Mouse (Mus musculus): ENCODE results near the gene Rpusd1.

Rpusd1 gene

GRCm38 (mm10) chr17:25727265-25728008 is at the start of gene Rpusd1, which contains the start of gene Chtf18:
Rpusd1 (plus strand) TSS chr17:25727670.
Chtf18 (minus strand) TSS chr17:25727419.
- DNase-seq, result peak; percentile 99 to 100

DNA sequence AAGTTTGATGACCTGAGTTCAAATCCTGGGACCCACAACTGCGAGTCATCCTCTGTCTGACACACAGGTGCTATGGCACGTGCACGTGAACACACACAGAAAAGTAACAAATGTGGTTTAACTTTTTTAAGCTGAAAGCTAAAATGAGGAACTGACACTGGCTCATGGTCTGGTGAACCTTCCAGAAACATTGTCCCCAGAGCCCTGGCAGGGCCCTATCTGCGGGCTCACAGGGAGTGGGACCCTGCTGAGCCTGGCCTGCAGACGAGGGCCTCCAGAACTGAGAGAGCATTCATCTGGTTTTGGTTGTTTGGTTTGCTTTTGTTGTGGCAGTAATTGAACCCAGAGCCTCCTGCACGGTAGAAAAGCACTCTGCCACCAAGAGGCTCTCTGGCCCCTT is 49.5 kb upstream of the Rpusd1 start:
- DNase-seq, result no peak

DNA sequence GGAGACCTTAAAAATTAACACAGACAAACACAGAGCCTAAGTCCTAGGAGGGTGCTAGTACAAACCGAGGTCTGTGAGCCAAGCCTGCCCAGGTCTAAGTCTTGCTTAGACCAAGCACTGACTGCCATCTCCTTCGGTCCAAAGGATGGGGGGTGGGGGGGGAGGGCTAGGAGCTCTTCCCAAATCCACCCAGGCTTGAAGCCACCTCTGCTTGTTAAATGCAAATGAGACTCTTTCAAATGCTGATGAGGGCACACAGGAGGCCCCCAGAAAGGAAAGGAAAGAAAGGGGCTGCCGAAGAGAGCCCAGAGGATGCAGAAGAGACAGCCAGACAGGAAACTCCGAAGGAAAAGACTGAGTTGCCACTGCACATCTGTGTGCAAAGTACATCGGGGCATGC is 47.7 kb upstream of the Rpusd1 start:
- no peak for DNase-seq

DNA sequence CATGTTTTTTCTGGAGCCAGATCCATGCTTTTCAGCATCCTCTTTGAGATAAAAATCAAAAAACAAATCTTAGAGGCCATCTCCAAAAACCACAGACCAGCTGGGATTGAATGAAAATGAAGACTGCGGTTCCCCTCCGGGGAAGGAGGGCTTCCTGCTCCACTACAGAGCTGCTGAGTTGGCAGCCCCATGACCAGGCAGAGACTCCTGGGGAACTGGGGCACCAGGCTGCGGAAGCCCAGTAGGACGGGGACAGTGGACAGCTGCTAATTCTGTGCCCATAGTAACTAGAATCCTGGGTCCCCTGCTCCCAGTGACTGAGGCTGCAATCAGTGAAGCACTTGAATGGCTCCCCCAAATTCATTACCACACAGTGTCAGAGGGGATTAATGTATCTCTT is 45.8 kb upstream of the Rpusd1 start:
- DNase-seq, result no peak

DNA sequence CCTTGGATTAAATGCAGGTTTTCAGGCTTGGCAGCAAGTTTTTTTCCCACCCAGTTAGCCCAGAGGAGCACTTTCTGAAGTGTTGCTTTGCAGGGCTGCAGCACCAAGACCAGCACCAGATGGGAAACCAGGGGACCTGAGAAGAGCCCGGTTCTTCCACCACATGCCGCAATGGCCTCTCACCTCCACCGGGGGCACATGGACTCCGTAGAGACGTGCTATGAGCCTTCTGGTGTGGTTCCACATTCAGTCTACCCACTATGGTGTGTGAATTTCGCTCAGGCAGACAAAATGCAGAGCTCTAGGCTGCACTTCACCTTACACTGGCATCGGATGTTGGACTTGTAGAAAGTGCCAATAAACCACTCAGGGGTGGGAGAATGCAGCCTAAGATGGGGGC is 41.1 kb upstream of the Rpusd1 start:
- DNase-seq, result peak in 1 of 2 experiments; percentile 48

- DNase-seq, result no peak
Observed at GRCm38 (mm10) chr17:25688922-25689321, 38.5 kb upstream of the Rpusd1 start.

DNA sequence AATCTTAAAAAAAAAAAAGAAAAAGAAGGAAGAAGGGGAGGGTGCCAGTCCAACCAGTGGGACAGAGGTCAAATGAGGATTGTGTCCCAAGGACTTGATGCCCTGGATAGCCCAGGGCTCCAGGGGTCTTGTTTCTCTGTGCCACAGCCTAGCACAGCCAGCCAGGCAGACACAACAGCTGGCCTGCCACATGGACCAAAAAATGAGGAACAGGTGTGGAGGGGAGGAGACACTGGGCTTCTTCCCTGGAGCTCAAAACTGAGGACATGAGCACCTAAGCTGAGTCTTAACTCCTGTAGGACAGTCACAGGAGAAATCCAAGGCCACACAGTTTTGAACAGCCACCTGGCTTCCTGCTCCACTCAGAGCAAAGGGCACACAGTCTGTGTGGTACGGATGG is 31.2 kb upstream of the Rpusd1 start:
- no peak for DNase-seq

GRCm38 (mm10) chr17:25698446-25698845 is 29.0 kb upstream of the Rpusd1 start:
- DNase-seq, result peak; percentile 88 to 91

DNA sequence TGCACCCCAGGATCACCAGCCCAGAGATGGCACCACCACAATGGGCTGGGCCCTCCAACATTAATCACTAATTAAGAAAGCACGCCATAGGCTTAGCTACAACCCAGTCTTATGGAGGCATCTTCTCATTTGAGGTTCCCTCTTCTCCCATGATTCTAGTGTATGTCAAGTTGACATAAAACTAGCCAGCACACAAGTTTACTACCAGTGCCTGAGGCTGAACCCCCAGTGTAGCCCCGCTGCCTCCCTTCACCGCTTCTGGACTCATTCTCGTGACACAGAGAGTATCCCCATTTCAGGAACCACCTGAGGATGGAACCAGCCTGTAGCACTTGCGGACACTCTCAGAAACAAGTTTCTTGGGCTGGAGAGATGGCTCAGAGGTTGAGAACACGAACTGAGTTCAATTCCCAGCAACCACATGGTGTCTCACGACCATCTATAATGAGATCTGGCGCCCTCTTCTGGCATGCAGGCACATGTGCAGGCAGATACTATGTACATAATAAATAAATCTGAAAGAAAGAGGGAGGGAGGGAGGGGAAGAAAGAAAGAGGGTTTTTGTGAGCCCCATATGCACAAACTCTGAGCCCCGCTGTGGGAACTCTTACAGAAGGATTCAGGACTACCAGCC is 26.5 kb upstream of the Rpusd1 start:
- no peak for DNase-seq

- no peak for DNase-seq
Observed at GRCm38 (mm10) chr17:25709994-25710393, 17.5 kb upstream of the Rpusd1 start.

DNA sequence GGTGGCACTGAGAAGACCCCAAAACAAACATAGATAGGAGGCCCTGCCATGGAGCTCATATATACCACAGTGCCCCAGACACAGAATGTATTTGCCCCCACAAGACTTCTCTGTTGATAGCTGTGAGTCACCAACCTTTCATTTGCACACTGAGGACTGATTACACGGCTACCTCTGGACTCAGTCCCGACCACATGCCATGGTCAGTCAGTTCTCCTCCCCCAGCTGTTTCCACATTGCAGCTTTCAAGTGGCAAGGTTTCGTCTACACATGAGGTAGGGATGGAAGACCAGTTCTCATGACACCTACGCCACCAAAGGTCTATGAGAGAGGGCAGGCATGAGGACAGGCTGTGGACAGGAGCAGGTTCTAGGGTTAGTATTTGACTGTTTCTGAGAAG is 16.3 kb upstream of the Rpusd1 start:
- DNase-seq, result no peak

DNA sequence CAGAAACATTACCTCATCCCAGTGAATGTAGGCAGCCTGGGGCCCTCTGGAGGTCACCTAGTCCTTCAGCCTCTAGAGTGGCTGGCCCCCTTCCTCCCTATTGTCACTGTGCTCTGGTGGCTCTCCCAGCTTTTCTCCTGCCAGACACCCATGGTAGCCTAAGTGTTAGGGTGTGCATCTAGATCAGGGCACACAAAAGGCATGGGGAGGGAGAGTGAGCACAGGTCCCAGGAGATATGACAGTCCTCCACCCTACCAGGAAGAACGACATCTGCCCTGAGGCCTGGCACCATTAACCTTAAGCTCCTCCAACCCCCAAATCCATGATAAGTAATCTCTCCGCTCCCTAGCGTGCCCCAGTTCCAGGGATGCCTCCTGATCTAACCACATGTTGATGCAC is 11.8 kb upstream of the Rpusd1 start:
- no peak for DNase-seq

DNA sequence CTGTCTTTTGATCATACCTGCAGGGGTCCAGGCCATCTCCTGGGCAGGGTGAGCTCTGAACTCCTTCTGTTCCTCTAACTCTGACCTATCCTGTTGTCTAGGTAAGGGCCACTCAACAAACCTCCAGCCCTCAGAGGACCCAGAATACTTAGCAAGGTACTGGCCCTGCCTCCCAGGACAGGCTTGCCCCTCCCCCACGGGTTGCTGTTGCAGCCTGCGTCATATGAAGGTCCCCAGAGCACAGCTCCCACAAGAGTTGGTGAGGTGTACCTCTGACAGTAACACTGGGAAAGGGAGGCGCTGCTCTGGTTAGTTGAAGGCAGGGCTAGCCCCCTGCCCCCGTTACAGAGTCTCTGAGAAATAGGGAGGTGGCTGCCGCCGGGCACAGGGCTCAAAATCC is 11.3 kb upstream of the Rpusd1 start:
- no peak for DNase-seq

- no peak for DNase-seq
Observed at GRCm38 (mm10) chr17:25716711-25717637, 10.5 kb upstream of the Rpusd1 start, which contains the start of gene Gng13. Gng13 (plus strand) TSS chr17:25717171.

GRCm38 (mm10) chr17:25717691-25718090 is 9.8 kb upstream of the Rpusd1 start:
- DNase-seq, result no peak

GRCm38 (mm10) chr17:25721476-25721875 is 6.0 kb upstream of the Rpusd1 start:
- no peak for DNase-seq

DNA sequence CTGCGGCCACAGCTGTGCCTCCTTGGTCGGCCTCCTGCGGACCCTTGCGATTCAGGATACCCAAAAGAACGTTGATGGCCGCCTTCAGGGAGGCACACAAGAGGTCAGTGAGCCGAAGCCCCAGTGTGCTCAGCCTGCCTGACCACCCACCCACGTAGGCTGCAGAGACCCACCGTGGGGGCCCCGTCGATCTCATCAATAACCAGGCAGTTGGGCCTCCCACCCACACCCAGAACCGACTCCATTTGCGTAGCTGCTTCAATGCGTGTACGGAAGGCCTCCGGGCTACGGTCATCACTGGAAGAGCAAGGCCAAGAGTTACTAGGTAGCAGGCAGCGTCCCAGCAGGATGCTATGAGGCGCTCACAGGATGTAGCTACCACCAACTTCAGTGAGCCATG is 4.0 kb upstream of the Rpusd1 start:
- DNase-seq, result no peak

- DNase-seq, result peak in 1 of 2 experiments; percentile 43
Observed at GRCm38 (mm10) chr17:25723919-25724318, 3.6 kb upstream of the Rpusd1 start.

DNA sequence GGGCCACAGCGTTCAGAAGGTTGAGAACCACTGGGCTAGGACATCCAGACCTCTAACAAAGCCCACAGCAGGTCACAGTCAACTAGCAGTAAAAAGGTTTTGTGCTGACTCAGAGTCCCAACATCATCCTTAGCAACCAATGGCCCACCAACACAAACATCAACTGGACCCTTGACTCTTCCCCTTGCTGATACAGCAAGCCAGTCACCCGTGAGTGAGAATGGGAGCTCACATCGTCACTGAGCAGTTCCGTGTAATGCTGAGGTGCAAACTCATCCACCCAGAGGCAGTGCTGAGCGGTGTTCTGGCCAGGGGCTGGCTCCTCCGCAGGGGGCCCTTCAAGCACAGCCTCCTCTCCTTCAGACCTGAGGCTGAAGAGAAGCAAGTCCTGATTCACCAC is 2.2 kb upstream of the Rpusd1 start:
- DNase-seq, result no peak

DNA sequence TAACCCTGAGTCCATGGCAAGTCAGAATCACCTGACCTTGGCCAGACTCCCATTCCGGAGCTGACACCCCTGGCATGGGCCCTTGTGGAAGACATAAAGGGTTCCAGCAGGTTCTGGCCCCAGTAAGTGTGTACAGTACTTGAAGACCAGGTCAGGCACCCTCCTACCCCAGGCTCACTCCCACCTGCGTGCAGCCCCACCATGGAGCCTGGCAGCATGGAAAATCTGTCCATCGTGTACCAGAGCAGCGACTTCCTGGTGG is 470 bp downstream of the Rpusd1 start:
- peak in 1 of 2 experiments; percentile 69 for DNase-seq

GRCm38 (mm10) chr17:25732082-25732481 is 4.6 kb downstream of the Rpusd1 start:
- DNase-seq, result peak; percentile 90 to 96

DNA sequence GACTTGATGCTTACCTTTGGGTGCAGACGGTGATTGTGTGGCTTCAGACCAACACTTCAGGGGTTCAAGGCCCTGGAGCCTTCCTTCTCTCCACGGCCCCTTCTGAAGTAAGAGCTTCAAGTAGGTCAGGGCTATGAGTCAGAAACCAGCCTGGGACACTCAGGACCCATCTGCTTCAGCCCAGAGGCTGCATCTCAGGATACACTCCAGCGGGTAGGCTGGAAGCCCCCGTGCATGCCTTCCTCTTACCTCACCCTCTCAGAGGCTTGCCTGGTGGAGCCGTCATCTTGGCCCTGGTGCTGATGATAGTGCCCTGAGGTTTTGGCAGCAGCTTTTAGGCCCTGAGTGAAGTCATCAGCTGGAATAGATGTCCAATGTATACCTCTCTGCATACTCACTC is 7.8 kb downstream of the Rpusd1 start:
- DNase-seq, result no peak

DNA sequence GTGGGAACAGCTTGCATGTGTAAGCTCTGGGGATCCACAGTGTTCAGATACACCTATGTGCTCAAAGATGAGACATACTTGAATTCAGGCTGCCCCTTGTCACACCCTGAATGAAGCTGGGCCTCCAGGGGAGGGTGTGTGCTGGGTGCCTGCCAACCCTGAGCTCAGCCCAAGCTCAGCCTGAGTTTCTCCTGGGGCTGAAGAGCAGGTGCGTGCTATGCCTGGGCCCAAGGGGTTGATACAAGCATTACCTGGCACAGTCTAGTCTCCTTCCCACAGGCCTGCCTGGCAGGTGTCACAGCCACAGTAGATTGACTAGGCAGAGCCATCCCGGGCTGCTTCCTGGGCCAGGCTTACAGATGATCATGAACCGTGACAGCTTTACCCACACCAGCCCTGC is 8.3 kb downstream of the Rpusd1 start, which contains the start of gene Mslnl:
Gene Mslnl (plus strand): TSS at position 298 of the 400 bp plus-strand sequence.
- no peak for DNase-seq

DNA sequence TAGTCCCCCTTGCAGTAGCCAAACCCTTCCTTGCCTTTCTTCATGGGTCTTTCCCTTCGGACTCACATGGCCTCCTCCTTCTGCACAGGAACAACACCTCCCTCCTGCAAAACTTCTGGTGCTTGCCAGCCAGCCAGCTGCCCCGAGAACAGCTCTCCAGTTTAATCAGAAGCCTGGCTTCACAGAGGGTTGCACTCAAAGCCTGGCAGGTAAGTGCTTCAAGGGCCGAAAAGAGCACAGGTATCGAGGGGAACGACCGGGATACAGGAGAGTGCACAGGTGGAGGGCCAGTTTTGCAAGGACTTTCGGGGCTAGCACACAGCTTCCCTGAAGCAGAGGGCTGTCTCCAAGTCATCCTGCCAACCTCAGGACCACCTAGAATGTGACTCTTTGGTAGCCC is 11.4 kb downstream of the Rpusd1 start:
- DNase-seq, result no peak

Measured in cerebellum, postnatal 14 days (tissue).